Mouse (Mus musculus) hindbrain, embryonic 14.5 days (tissue): Measurements from ENCODE around the gene Lsm7. TPM values are rescaled to one million over a fixed set of nuclear protein-coding genes. Genes with fewer than 3 reads are reported as not detected.

Source experiments
- ATAC-seq: fragments of 200-750 bp; cut with Nextera tagmentation; 2 replicates; pipeline ENCODE4 v1.8.0; 2017; ENCODE audit warnings: moderate number of reproducible peaks, mild to moderate bottlenecking, moderate TSS enrichment, moderate library complexity; ENCODE audit not compliant: low FRiP score
- DNase-seq: peaks from one replicate; pipeline ENCODE4 v3.0.0-alpha.2; 2015; ENCODE audit warnings: low spot score
- H3K27ac ChIP-seq: fragments of 300-500 bp; sonication (generic); 2 replicates; pipeline ENCODE4 v1.5.1; 2014; ENCODE audit warnings: mild to moderate bottlenecking, moderate library complexity
- H3K27me3 ChIP-seq: fragments of 300-500 bp; sonication (generic); 2 replicates; pipeline ENCODE4 v1.6.1; 2014; ENCODE audit warnings: mild to moderate bottlenecking, low read length, mixed read lengths; ENCODE audit not compliant: control insufficient read depth, insufficient read depth
- H3K36me3 ChIP-seq: fragments of 300-500 bp; sonication (generic); replicated peaks from 2 replicates; pipeline ENCODE4 v1.6.1; 2014; ENCODE audit not compliant: control insufficient read depth, insufficient read depth
- H3K4me1 ChIP-seq: fragments of 300-500 bp; sonication (generic); replicated peaks from 2 replicates; pipeline ENCODE4 v1.6.1; 2014; ENCODE audit warnings: antibody characterized with exemption, low read length, mixed read lengths; ENCODE audit not compliant: control insufficient read depth, insufficient read depth
- H3K4me2 ChIP-seq: fragments of 300-500 bp; sonication (generic); replicated peaks from 2 replicates; pipeline ENCODE4 v1.6.1; 2014; ENCODE audit warnings: mild to moderate bottlenecking, moderate library complexity
- H3K4me3 ChIP-seq: fragments of 300-500 bp; sonication (generic); replicated peaks from 2 replicates; pipeline ENCODE4 v1.5.1; 2014; ENCODE audit warnings: mild to moderate bottlenecking, low read length
- H3K9ac ChIP-seq: fragments of 300-500 bp; sonication (generic); 2 replicates; pipeline ENCODE4 v1.6.1; 2014
- H3K9me3 ChIP-seq: fragments of 300-500 bp; sonication (generic); 2 replicates; pipeline ENCODE4 v1.6.1; 2016; ENCODE audit warnings: low read length; ENCODE audit not compliant: control insufficient read depth
- WGBS: fragments of 180-500 bp; shearing (Covaris S2); extraction: QIAGEN DNeasy Blood & Tissue Kit; methylation state at CpG from one replicate; pipeline ENCODE4 v1.1.7; 2014; 5-methylcytosine and 5-hydroxymethylcytosine counted together
- polyA plus RNA-seq: library from polyadenylated mRNA; unstranded; fragments of >200 nt; fragmentation: Nextera tagmentation; extraction: Ambion mirVana; gene quantifications from 2 replicates; pipeline ENCODE4 v1.2.1, GENCODE M21; 2014

Gene Lsm7
- polyA plus RNA-seq = 241 and 287 TPM in 2 replicates

DNA sequence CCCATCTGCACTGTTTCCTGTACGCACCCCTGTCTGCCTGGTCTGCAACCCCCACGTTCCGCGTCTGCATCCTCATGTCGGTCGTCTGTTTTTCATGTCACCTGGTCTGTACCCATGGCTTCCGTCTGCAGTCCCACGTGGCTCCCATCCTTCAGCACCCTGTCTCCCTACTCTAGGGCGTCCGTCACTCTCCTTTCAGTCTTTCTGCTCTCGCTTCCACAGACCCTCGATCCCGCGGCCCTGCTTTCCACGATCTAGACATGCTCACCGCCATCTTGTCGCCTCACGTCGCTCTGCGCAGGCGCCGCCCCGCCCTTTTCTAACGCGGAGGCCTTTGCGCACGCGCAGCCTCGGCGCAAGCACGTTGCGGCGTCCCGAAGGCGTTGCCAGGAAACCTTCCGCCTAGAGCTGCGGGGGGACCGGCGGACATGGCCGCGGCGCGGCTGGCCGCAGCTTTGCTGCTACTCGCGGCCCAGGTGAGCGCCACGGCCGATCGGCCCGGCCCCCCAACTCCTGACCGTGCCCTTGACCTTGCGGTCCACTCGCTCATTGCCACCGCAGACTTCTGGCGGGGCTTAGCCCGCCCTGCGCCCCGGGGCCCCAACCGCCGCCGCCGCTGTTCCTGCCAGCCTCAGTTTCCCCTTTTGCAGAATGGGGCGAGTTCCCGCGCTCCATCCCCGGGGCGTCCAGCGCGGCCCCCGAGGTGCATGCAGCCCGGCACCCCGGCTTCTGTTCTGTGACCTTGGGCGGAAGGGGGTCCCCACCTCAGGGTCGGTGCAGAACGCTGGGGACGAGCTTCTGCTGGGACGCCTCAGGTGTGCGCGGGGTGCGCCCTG, at the start of gene Lsm7, which contains the start of gene Sppl2b:
Gene Lsm7, minus strand, starts transcription at position 297 of the 836 bp plus-strand sequence.
Gene Sppl2b, plus strand, starts transcription at position 363 of the 836 bp plus-strand sequence.
- Histone ChIP-seq H3K9me3 (no peaks in the 10 kb centered on the region), H3K4me2 (peak within 1 kb of the TSS; percentile 99), H3K4me1 (peaks cover 25% of the 10 kb centered on the region), H3K27me3 (no peaks in the 10 kb centered on the region), H3K27ac (peak within 1 kb of the TSS; percentile 78; the same call in 1 of the 2 replicates), H3K9ac (peak within 1 kb of the TSS; percentile 83), H3K4me3 (peak within 1 kb of the TSS; percentile 94), H3K36me3 (peaks cover 23% of the 10 kb centered on the region)
- ATAC-seq (peak; percentile 83), DNase-seq (peak; percentile 100)
- WGBS = under 1% methylated on average over 80 of the region's 81 CpGs

DNA sequence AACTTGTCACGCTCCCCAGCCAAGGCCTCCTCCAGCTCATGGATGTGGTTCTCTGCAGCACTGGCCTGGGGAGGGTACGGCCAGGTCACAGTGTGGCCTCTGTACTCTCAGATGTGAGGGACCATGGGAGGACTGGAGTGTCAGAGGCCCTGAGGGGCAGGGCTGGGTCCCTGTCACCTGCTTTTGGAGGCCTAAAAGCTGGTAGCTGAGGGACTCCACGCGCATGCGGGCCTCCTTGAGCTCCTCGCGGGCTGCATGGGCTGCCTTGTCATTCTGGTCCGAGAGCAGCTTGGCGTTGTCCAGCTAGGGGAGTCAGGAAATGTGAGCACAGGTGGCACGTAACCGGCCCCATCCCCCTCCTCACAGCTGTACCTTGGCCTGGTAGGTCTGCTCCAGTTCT, 49.7 kb upstream of the Lsm7 start:
- no peak for ATAC-seq
- 96% methylated on average over 11 of the region's 11 CpGs for WGBS
- Histone ChIP-seq H3K9me3 (no peaks in the 10 kb centered on the region), H3K9ac (no peak overlapping the region), H3K4me2 (no peak overlapping the region), H3K27me3 (no peaks in the 10 kb centered on the region), H3K27ac (no peak overlapping the region), H3K4me3 (no peak overlapping the region), H3K4me1 (peaks cover 2% of the 10 kb centered on the region), H3K36me3 (peaks cover 78% of the 10 kb centered on the region)
- no peak for DNase-seq

DNA sequence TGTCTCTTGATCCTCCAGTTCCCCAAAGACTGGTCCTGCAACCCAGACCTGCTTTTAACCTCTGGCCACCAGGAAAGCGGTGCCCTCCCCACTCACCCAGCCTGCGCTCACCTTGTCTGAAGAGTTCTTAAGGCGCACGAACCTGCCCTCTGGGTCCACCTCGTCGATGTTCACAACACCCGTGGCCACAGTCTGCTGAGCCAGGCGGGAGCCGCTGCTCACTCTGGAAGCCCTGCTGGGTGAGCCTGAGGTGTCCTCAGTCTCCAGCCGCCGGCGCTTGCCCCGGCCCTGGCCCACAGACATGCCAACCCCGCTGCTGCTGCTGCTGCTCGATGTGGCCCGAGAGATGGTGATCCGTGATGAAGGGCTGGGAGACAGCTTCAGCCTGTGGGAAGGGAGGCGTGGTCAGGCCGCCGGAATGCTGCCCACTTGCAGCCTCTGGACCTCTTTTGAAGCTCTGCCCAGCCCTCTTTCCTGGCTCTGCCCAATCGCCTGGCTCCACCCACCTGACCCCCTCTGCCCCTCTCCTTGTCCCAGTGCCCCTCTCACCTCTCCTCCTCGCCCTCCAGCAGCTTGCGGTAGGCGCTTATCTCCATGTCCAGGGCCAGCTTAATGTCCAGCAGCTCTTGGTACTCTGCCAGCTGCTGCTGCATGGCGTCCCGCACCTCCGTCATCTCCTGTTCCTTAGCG, 49.1 kb upstream of the Lsm7 start:
- DNase-seq (no peak), ATAC-seq (no peak)
- Histone ChIP-seq H3K27me3 (no peaks in the 10 kb centered on the region), H3K9ac (no peak overlapping the region), H3K4me3 (no peak overlapping the region), H3K4me1 (peaks cover 8% of the 10 kb centered on the region), H3K9me3 (no peaks in the 10 kb centered on the region), H3K4me2 (no peak overlapping the region), H3K27ac (no peak overlapping the region), H3K36me3 (peaks cover 75% of the 10 kb centered on the region)
- 87% methylated on average over 28 of the region's 28 CpGs for WGBS

- no peak overlapping the region for H3K4me2 ChIP-seq
- H3K9ac ChIP-seq = no peak overlapping the region
- DNase-seq (no peak), ATAC-seq (no peak)
- H3K9me3 ChIP-seq = no peaks in the 10 kb centered on the region
- H3K4me3 ChIP-seq = no peak overlapping the region
- WGBS = 95% methylated on average over 10 of the region's 10 CpGs
- no peaks in the 10 kb centered on the region for H3K27me3 ChIP-seq
- no peak overlapping the region for H3K27ac ChIP-seq
- H3K4me1 ChIP-seq = peaks cover 13% of the 10 kb centered on the region
- peaks cover 76% of the 10 kb centered on the region for H3K36me3 ChIP-seq
Measured at GRCm38 (mm10) chr10:80903282-80903681, 48.3 kb upstream of the Lsm7 start.

DNA sequence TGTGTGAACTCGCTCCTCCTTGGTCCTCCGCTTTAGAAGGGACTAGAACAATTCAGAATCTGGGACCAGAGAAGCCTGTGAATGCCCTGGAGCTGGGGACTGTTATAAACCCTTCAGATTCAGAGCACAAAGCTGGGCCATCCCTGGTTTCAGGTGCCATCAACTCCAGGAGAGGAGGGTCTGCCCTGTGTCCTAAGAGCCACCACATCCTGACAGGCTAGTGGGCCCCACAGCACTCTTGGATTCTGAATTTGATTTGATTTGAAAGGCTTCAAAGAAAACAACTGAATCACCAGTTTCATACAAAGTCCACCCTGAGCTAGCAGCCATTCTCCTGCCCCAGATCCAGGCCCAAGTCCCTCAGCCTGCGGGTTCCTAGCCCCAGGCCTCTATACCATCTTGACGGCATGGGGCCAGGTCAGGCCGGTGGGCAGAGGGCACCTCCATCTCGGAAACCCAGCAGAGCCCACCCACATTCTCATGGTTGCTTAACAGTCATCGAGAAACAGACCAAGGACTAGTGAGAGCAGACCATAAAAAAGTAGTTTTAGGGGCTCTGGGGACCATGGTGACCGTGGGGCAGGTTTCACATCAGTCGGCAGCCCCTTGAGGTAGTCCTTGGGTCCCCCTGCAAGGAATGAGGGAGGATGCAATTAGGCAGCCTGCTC, 47.4 kb upstream of the Lsm7 start:
- ATAC-seq = no peak
- peaks cover 74% of the 10 kb centered on the region for H3K36me3 ChIP-seq
- WGBS = 93% methylated on average over 9 of the region's 9 CpGs
- H3K4me2 ChIP-seq = no peak overlapping the region
- no peak overlapping the region for H3K4me3 ChIP-seq
- DNase-seq = no peak
- no peak overlapping the region for H3K9ac ChIP-seq
- H3K27me3 ChIP-seq = no peaks in the 10 kb centered on the region
- peaks cover 13% of the 10 kb centered on the region for H3K4me1 ChIP-seq
- H3K9me3 ChIP-seq = no peaks in the 10 kb centered on the region
- H3K27ac ChIP-seq = no peak overlapping the region

GRCm38 (mm10) chr10:80901409-80902272, 46.6 kb upstream of the Lsm7 start:
- H3K4me1 ChIP-seq = peaks cover 13% of the 10 kb centered on the region
- peak overlapping the region; percentile 39 for H3K4me2 ChIP-seq
- peak overlapping the region; percentile 33; the same call in 1 of the 2 replicates for H3K9ac ChIP-seq
- H3K27ac ChIP-seq = peak overlapping the region; percentile 43; the same call in 1 of the 2 replicates
- peak overlapping the region; percentile 79; the same call in 1 of the 2 replicates for H3K4me3 ChIP-seq
- ATAC-seq = no peak
- H3K36me3 ChIP-seq = peaks cover 70% of the 10 kb centered on the region
- no peaks in the 10 kb centered on the region for H3K27me3 ChIP-seq
- H3K9me3 ChIP-seq = no peaks in the 10 kb centered on the region
- 90% methylated on average over 19 of the region's 19 CpGs for whole genome bisulfite sequencing
- DNase-seq = no peak

GRCm38 (mm10) chr10:80900318-80901247, 45.6 kb upstream of the Lsm7 start, which contains the start of gene Timm13:
TSS of gene Timm13 (minus strand) at chr10:80900969.
- ATAC-seq (peak; percentile 94), DNase-seq (peak; percentile 99)
- H3K36me3 ChIP-seq = peaks cover 60% of the 10 kb centered on the region

More at GRCm38 (mm10) chr10:80900318-80901247, 45.6 kb upstream of the Lsm7 start, which contains the start of gene Timm13:
- WGBS = under 1% methylated on average over 72 of the region's 72 CpGs
- H3K4me3 ChIP-seq = peak within 1 kb of the TSS; percentile 79
- H3K4me2 ChIP-seq = peak within 1 kb of the TSS; percentile 94
- peak within 1 kb of the TSS; percentile 82 for H3K9ac ChIP-seq
- H3K4me1 ChIP-seq = peaks cover 13% of the 10 kb centered on the region
- no peaks in the 10 kb centered on the region for H3K9me3 ChIP-seq
- H3K27ac ChIP-seq = peak within 1 kb of the TSS; percentile 88
- no peaks in the 10 kb centered on the region for H3K27me3 ChIP-seq
